Mouse (Mus musculus): Measurements from ENCODE around the gene Lrrc15.

Lrrc15 gene

GRCm38 (mm10) chr16:30238791-30239190 lies 44.3 kb downstream of the Lrrc15 start:
- no peak for DNase-seq (ENCODE audit: low read depth)

DNA sequence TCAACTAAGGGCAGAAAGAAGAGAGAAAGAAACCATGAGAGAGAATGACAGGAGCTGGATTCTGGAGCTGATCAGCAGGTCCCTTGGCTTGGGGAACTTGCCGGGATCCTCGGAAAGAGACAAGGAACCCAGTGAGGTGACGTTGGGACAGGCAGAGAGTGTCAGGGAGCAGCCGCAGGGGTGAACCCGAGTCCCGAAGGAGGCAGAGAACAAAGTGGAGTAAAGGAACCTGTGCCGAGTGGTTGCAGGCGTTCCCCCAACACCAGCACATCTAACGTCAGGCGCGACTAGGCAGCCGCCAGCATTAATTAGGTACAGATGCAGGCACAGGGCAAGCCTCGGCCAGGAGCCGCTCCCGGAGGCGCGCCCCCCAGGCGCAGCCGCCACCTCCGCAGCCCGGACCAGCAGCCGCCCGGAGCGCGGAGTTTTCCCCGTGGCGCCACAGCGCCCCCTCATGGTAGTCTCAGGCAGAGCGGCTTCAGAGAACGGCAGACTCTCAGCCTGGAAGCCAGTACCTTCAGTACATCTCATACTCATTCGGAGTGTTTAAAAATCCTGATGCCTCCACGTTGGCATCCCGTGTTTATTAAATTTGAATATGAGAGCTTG lies 46.9 kb downstream of the Lrrc15 start:
- peak; percentile 82 for DNase-seq (ENCODE audit: low read depth)

DNA sequence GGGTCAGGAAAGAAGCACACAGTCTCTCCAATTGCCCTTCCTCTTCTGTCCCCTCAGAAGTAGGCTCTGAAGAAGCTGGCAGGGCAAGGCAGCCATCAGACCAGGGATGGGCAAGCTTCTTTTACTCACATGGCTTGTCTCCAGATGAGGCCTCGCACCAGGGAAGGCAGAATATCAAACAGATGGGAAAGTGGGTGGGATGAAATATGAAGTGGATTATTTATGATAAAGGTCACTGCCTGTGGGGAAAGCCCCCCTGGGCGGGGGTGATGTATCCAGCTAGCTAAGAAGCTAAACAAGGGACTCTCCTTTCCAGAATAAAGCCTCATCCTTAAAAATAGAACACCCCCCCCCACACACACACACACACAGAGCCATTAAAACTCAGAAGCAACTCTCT lies 47.5 kb downstream of the Lrrc15 start:
- no peak for DNase-seq (ENCODE audit: low read depth)

- DNase-seq (ENCODE audit: low read depth), result no peak
These were observed 48.2 kb downstream of the Lrrc15 start for GRCm38 (mm10) chr16:30234636-30235546.

DNA sequence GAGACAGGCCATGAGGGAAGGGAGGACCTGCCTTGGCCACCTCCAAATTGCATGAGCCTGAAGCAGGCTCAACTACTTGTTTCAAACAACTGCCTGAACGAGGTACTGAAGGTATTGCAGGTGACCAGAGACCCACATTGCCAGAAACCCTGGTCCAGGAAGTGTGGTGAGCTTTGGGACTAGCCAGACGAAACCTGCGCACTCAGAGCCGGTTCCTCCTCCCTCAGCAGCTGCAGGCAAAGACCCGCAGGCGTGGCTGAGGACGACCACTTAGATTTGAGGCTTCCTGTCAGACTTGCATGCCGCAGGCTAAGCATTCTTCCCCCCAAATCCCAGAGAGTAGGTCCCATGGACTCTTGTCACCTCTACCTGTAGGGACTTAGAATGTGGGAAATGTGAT lies 49.0 kb downstream of the Lrrc15 start:
- DNase-seq (ENCODE audit: low read depth), result peak; percentile 23

DNA sequence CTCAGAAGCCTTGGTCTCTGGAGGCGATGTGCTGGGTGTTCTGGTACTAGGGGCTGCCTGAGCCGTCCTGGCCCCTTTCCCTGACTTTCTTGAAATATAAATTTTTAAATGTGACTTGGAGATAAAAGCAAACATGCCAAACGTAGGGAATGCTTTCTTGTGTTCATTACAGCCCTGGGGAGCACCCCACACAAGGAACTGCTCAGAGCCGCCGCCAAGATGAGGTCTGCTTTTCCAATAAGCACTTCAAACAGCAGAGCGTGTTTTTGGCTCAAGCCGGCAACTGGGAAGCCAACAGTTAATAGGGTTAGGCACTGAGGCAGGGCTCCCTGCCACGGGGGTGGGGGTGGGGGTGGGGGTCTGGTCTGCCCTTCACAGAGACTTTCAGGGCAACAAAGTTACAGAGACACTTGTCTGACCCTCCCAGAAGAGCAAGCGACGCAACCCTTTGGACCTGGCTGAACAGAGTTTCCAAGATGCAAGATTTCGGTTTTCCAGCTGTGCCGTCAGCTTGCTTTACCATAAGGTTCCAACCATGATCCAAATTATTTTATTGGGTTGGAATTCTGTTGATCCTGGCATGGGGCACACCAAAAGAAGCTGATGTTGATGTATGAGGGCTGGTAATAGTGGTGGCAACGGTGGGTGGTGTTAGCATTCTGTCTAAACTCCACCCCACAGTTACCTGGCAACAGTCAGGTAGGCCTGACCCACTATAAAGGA lies 51.0 kb downstream of the Lrrc15 start:
- no peak for DNase-seq (ENCODE audit: low read depth)

DNA sequence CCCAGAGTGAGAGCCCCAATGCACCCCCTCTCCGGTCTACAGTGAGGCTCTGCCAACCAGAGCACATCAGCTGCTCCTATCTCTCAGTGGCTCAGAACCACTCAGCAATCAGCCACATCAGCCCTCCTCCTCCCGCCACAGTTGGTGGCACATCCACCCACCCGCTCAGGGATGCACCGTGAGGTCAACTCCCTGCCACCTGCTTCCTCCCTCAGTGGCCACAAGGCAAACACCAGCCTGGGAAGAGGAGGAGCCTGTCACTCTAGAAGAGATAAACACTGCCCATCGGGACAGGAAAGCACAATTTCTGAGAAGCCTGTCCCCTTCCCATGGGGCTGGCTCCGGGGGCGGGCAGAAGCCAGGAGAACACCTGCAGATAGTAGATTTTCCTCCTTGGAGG lies 55.7 kb downstream of the Lrrc15 start:
- DNase-seq (ENCODE audit: low read depth), result peak; percentile 36

- no peak for DNase-seq (ENCODE audit: low read depth)
These were observed 61.8 kb downstream of the Lrrc15 start for GRCm38 (mm10) chr16:30221161-30221782.
